Mouse (Mus musculus) induced T-regulatory cell, adult 2 months (primary cell): Measurements from ENCODE around the gene Bgn.

ENCODE experiments used
- DNase-seq: peaks from one replicate; pipeline ENCODE4 v3.0.0-alpha.2; 2012; ENCODE audit warnings: low read depth

The Bgn gene

DNA sequence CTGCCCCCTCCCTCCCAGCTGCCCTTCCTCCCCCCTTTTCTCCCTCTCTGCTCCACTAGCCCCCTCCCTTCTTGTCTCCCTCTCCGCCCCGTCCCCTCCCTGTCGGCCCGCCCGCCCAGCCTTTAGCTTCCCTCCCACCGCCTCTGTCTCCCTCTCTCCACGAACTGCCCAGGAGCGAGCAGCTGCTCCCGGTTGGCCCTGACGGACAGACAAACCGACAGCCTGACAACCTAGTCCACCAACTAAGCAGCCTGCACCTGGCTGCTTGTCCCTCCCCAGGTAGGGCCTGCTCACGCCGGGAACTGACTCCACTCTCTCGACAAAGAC lies at the start of gene Bgn:
Gene Bgn (plus strand): TSS at position 119 of the 327 bp plus-strand sequence.
- DNase-seq = no peak

DNA sequence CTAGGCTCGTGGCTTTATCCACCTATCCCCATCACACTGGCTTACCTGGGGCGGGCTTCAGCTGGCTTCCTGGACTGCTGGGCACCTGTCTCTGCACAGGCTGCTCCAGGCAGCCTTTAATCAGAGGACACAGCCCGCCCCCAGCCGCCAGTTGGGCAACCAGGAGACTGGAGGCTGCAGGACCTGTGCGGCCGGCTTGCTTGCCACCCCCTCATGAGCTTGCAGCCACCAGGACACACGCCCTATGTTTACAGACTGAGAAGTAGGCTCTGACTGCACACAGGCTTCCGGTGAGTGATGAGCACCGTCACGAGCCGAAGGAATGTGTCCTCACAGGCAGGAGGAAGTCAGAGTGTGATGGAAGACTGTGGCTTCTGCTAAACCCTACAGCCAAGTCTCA lies 48.1 kb upstream of the Bgn start, which contains the start of gene Trex2:
Gene Trex2 (minus strand): TSS at position 93 of the 400 bp plus-strand sequence.
- no peak for DNase-seq

DNA sequence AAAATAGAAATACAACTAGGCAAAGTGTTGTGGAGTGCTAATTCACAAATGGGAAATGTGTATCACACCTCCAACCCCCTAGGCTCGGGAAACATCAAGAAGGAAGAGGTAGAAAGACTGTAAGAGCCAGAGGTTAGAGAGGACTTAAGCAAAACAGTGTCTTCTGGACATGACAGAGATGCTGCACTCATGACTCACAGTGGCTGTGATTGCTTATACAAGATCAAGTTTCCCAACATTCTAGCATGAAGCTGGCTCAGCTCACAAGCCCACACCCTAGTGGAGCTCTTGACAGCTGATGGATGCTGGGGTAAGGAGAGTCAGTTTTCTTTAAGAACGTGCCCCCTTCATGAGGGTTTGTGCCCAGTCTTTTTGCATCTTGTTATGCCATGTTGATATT lies 42.0 kb upstream of the Bgn start:
- no peak for DNase-seq

DNA sequence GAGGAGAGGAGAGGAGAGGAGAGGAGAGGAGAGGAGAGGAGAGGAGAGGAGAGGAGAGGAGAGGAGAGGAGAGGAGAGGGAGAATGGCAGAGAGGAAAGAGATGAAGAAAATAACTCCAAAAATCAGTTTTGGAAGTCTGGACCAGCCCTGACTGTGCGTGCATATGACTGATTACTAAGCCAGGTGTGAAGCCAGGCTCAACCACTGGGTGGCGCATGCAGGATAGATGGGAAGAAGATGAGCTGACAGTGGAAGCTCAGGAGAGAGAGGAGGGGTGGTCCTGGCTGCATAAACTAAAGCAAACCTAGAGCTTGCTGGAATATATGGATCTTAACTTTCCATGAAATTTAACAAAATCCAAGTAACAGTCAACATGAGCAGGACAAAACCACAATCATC lies 31.5 kb upstream of the Bgn start:
- peak; percentile 63 for DNase-seq

DNA sequence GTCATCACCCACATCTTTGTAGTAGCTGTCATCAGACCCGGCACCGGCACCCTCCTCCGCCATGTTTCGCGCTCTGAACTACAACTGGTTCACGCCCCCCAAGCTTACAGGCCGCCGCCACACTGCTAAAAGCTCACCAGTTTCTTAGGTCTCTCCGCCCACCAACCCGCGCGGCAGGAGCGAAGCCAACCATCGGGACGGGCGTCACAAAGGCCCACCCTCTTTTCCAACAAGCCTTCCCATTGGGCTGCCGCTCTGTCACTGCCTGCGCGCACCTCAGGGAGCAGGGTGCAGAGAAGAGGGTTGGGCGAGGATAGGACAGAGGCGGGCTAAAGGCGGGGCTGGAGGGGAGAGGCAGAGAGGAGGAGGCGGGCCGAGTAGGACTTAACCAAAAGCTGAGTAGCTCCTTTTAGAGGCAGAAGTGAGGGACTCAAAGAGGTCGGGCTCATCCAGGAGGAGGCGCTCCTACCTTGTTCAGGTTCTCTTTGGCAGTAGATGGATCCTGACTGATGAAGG lies 24.5 kb upstream of the Bgn start, which contains the start of gene Haus7:
Gene Haus7 (minus strand): TSS at position 168 of the 516 bp plus-strand sequence.
- peak; percentile 93 for DNase-seq

DNA sequence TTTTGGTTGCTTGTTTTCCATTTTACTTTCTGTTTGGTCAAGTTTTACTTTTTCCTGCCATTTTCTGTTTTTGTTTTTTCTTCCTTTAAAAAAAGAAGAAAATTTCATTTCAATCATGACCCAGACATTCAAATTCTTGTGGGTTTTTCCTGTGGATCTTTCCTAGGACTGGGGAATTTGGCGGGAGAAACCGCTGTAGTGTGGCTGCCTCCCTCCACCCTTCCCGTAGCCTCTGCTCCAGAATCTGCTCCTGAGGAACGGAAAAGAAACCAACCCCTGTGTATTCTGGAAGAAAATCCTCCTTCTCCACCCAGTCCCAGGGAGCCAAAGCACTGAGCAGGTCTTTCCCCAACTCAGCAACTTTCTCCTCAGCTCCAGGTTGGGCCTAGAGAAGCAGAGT lies 22.6 kb upstream of the Bgn start:
- no peak for DNase-seq

DNA sequence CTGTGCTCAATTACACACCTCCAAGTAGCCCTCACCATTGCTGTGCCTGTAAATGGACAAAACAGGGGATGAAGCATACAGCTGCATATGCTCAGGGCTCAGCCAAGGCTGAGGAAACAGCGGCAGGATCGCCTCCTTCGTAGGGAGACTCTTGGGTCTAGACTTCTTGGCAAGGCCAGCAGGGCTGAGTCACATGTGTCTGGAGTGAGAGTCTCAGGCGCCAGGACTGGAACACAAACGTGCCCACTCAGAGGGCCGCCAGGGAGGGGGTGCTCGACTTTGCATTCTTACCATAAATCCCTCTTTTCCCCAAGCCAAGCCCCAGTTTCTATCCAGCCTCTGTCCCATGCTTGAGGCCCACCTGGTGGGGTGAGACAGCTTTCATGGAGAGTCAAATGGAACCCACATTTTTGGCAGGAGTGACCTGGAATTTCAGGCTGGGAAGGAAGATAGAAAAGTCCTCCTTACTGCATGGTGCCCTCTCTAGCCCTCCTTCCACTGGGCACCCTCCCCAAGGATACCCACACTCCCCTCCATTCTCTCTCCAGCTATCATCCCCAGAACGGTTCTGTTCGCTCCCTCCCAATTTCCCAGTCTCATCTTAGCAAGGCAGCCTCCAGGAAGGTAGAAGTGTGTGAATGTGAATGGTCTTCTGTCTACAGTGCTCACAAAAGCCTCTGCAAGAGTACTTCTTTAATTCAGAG lies 17.8 kb upstream of the Bgn start:
- no peak for DNase-seq

DNA sequence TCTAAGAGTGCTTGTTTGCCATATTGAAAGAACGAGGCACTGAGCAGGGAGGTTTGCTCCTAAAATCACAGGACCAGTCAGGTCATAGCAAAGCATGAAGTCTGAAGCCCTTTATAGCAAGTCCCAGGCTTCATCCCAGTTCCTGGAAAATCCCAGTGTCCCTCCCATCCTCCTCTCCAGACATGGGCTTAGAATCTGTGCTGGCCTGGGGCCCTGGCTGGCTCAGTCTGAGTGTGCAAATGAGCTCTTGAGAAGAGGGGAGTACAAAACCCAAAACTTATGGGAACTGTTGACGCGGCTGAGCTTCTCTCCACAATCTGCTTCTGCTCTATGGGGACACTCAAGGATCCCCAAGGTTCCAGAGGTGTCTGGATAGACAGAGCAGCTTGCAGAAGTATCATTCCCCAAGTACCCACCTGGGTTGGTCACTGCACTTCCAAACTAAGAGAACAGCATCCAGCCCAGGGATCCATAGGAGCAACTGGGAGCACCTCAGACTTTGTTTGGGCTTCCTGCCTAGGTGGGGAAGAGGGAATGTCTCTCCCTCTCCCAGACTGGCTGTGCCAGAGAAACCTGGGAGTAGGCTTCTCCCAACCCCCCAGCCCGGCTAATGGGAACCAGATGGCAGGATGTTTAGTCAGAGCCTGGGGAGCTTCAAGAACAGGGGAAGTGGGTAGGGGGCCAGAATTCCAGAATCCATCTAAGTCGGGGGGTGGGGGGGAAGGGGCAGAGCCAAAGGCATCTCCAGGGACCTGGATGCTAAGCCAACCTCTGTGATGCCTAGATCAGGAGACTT lies 15.8 kb upstream of the Bgn start:
- DNase-seq = no peak

DNA sequence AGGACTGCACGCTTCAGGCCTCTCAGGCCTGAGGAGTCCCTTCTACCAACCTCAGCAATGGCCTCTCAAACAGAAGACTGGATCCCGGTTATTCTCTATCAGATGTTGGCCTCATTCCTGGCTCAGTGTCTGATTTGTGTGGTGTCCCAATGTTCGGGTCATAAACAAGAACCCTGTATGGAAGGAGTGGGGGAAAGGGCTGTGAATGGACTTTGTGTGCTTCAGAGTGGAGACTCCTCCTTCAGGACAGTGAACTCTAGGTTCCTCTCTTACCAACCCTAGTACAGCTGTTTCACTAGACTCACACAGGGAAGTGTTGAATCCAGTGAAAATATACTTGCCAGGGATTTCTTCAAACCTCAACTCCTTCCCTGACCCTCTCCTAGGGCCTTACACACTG lies 15.1 kb upstream of the Bgn start:
- DNase-seq = no peak

DNA sequence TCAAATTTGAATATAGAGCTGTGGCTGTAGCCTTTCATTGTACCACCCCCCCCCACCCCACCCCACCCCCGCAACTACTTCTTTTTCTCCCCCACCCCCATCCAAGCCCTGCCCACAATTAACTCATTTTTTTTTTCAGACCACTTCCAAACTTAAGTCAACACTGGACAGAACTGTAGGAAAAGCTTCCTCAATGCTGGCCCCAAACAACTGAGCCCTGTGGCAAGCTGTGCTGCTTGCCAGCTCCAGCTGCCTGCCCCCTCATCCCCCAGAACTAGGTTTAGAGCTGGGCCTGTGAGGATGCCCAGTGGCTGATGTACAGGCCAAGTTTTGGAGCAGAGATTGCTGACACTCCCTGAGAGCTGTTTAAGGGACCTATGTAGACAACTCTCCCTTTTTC lies 14.7 kb upstream of the Bgn start:
- no peak for DNase-seq

DNA sequence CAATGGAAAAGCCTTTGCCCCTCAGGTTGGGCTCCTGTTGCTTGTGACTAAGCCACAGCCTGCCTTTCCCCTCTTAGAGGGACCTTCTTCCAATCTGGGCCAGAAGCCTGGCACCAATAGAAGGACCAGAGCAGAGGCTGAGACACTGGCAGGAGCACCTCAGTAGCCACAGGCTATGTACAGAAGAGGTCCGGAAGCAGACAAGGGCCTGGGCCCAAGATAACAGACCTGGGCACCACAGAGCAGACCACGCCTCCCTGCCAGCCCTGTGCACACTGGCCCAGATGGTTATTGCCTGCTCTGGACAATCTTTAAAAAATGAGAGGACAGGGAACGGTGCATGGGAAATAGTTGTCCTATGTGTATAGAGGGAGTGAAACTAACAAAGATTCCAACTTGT lies 11.6 kb upstream of the Bgn start:
- no peak for DNase-seq

DNA sequence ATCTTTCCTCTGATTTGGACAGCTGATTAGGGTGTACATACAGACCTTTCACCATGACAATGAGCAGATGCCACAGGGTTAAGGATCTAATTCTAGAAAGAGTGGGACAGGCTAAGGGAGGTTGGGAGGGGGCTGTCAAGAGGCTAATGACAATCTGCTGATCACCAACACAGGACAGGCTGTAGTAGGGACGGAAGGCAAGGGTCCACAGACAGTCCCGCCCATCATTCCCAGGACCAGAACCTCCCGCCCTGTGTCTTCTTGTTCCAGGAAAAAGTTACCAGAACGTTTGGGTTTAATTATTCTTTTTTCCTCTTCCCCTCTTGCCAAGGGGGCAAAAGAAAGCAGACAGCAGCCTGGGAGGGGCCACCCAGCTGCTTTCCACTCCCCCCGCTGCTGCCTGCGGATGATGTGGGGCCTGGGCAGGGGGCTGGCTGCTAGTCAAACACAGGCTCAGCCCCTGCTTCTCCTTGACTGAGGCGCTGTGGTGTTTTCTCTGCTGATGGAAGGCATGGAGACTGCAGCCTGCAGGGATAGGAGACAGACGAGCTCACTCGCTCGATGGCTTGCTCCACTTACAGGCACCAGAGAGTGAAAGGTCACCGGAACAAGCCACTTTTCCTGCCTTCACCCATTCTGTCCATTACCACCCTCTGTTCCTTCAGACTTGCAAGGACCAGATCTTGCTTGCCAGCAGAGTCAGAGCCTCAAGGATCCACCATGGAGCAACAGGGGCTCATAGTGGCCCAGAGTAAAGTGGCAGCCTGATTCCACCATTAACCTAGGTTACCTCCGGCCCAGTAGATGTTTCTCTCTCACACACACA lies 8.8 kb upstream of the Bgn start:
- no peak for DNase-seq

DNA sequence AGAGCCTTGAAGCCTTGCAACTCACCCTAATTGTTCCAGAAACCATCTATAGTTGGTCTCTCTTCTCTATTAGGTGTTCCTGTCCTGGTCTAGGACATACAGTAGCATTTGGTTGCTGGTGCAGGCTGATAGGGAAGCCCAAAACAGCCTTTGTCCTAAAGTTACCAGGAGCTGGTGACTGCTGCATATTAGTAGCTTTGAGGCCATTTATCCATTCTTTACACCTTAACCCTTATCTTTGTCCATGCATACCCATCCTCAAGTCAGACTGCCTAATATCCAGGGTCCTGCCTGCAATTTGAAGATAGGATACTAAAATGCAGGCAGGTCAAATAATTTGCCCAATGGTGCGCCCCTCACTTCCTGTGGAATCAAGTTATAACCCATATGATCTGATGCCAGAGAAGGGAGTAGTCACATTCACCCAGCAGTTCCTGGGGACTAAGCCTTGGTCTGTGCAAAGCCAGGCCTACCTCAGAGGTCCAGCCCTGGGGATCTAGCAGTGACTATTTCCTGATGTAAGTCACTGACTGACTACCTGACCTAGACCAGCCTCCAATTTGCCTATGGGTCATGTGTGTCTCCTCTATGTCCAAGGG lies 7.6 kb upstream of the Bgn start:
- DNase-seq = no peak

DNA sequence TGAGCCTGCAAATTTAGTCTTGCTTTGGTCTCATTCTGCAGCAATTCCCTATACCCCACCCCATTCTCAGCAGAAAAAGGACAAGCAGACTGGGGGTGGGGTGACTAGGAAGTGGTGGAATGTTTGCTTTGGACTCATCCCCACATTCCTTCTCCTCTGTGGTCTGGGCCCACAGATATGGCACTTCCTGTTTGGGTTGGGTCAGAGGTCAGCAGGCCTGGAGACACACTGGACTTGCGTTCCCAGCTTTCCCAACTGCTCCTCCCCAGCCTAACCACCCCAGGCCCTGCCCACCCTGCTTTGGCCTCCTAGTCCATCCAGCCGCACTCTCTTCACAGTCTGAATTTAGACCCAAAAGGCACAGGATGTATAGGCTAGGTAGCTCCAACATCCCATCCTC lies 6.8 kb upstream of the Bgn start:
- no peak for DNase-seq

DNA sequence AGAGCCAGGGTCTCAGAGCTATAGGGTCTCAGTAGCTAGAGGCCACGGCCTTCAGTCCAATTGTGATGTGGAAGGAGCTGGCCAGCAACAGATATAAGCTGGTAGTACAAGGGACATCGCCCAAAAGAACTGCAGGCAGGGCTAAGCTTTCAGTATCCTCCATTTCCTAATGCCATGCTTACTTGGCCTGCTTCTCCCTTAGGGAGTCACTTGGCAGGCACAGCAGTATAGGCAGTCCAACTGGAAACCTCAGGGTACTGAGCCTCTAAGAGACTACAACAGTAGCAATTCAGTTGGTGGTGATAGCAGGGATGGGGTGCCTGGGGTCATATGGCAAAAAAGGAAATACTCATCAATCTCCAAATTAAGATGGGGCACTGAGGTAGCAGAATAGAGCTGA lies 5.9 kb upstream of the Bgn start:
- no peak for DNase-seq

DNA sequence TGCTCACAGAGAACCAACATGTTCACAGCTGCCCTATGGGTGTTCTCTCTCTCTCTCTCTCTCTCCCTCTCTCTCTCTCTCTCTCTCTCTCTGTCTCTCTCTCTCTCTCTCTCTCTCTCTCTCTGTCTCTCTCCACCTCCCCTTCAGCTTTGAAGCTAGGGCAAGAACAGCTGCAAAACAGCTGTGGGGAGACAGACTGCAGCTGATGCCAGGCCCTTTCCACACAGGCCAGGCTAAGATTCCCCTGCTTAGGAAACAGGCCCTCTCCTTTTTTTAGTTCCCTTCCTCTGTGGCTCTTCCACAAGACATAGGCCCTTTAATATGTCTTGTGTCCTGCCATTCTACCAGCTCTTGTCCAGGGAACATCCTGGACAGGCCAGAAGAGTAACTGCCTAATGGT lies 3.7 kb upstream of the Bgn start:
- no peak for DNase-seq

DNA sequence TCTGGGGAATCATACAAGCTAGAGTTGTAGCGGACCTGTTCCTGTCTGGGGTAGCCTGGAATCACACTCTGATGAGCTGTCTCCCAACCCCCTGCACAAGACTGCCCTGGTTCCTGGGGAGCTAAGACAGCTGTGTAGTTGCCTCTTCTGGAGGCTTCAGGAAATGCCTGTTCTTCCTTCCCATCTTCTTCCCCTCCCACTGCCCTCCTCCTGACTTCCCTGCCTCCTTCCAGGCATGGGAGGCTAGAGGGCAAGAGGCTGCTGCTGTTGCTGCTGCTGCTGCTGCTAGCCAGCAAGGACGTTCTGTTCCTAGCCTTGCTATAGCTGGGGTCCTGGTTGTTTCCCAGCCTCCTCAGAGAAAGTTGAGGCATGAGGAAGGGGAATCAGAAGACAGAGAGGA lies 3.1 kb upstream of the Bgn start:
- DNase-seq = no peak

DNA sequence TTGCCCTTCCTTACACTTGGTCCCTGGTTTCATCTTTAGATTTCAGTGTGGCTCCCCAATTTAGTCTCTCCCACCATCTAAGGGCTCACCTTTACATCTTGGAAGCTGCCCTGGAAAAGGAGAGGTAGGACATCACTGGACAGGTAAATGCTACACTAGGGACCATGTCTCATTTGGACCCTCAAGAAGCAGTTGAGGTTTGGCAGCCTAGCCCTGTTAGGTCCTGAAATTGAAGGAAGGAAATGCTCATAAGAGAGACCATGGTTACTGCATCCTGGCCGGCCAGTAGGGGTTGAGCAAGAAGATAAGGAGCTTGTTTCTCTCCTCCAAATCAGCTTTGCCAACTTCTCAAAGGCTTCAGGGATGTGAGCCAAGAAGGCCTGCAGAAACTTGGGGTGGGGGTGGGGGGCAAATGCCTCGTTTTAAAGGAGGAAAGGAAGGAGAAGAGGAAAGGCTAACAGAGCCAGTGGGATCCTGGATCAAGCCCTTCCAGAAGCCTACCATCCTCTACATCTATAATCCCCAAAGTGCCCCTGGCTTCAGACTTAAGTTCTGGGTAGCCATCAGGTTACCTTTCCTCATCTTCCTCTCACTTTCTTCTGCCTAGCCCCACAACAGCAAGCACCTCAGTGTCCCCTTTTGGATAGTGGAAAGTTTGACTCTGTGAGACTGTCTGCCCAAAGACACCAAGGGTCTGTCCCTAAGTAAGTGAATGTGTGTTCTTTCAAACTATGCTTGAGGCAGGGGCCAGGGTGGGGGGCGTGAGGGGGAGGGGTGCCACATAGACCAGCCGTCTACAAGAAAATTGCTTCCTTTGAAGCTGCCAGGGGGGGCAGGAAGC lies 539 bp upstream of the Bgn start:
- DNase-seq = no peak

DNA sequence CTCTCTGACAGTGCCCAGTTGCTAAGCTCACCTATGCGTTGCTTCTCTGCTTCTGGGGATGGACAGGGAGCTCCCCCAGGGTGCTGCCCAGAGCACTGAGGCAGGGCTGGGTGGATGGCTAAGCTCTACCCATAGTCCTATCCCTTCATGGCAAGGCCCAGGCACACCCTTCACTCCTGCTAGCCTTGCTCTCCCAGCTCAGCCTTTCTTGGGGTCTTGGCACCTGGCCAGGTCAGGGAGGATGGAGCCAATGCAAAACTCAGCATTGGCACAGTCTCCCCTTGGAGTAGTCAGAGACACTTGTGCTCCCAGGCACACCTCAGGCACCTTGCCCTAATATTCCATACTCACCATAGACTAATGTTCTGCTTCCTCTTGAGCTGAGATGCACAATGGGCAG lies 674 bp downstream of the Bgn start:
- DNase-seq = no peak

DNA sequence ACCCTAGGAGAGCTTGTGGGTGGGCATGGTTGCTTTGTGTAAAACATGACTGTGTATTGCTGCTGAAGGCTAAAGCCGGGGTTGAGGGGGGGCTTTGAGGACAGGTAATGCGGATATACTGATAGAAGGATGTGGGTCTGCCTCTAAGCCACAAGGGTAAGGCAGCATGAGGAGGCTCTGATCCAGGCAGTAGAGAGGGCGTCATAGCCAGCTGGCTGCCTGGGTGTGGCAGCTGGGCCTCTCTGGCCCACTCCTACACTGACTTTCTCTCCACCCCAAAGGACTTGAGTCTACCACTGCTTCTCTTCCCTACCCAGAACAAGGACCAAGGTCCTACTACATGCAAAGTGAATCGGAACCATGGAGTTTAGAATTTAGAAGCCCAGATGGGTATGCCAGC lies 1.5 kb downstream of the Bgn start:
- DNase-seq = no peak

DNA sequence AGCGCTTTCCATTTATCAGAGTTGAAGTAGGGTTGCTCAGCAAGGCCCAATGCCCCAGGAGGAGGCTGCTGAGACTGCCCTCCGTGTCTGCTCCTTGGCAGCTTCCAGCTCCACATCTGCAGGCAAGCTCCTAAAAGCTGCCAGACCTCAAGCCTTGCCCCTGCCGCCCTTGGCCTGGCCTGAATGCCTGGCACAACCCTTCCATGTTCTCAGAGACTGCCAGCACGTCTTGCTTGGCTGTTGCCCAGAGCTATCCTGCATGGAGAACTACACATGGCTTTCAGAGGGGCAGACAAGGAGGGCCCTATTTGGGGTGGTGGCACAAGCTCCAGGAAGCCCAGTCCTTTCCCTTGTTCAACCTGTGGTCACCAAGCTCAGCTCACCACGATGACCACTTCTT lies 3.5 kb downstream of the Bgn start:
- DNase-seq = no peak
